Mouse (Mus musculus) limb, embryonic 10.5 days (tissue): ENCODE measurements at regions not wholly inside any gene's neighbourhood (a gene's known extent, or its start where the extent isn't known, plus 50 kb on each side); places are given as distances from the start of the nearest gene placed in this dataset.
A peak's percentile ranks its signal among the peaks of the same experiment; 100 is the strongest.
"Not testable (repeated sequence)": the region's sequence is repeated elsewhere in the genome, so short reads cannot be mapped to it uniquely, and the experiment has no call there.

Source experiments
- DNase-seq: peaks from one replicate; pipeline ENCODE4 v3.0.0-alpha.2; 2017; ENCODE audit warnings: low spot score
- H3K27ac ChIP-seq: fragments of 300-500 bp; sonication (generic); 2 replicates; pipeline ENCODE4 v1.5.1; 2016; ENCODE audit warnings: mild to moderate bottlenecking
- H3K27me3 ChIP-seq: fragments of 300-500 bp; sonication (generic); 2 replicates; pipeline ENCODE4 v1.6.1; 2016; ENCODE audit warnings: low read depth, mild to moderate bottlenecking; ENCODE audit not compliant: poor library complexity, severe bottlenecking
- H3K36me3 ChIP-seq: fragments of 300-500 bp; sonication (generic); 2 replicates; pipeline ENCODE4 v1.6.1; 2016; ENCODE audit warnings: mild to moderate bottlenecking, moderate library complexity
- H3K4me1 ChIP-seq: fragments of 300-500 bp; sonication (generic); 2 replicates; pipeline ENCODE4 v1.6.1; 2016
- H3K4me3 ChIP-seq: fragments of 300-500 bp; sonication (generic); 2 replicates; pipeline ENCODE4 v1.5.1; 2016; ENCODE audit warnings: mild to moderate bottlenecking, moderate library complexity
- H3K9me3 ChIP-seq: fragments of 300-500 bp; sonication (generic); replicated peaks from 2 replicates; pipeline ENCODE4 v1.6.1; 2016; ENCODE audit warnings: mild to moderate bottlenecking
- WGBS: fragments of 180-500 bp; shearing (Covaris S2); methylation state at CpG from one replicate; pipeline ENCODE4 v1.1.7; 2016; 5-methylcytosine and 5-hydroxymethylcytosine counted together

GRCm38 (mm10) chr1:136680173-136680572, 55.5 kb downstream of the Zfp281 start:
- Histone ChIP-seq H3K4me1 (peaks cover 27% of the 10 kb centered on the region), H3K27me3 (no peaks in the 10 kb centered on the region), H3K27ac (no peak overlapping the region), H3K4me3 (no peak overlapping the region), H3K9me3 (no peaks in the 10 kb centered on the region), H3K36me3 (no peaks in the 10 kb centered on the region)
- no peak for DNase-seq
- WGBS: 89% methylated on average over 3 of the region's 3 CpGs

GRCm38 (mm10) chr1:136682311-136682710, 57.6 kb downstream of the Zfp281 start:
- DNase-seq, H3K27ac ChIP-seq, H3K9me3 ChIP-seq, H3K27me3 ChIP-seq, H3K4me3 ChIP-seq, H3K36me3 ChIP-seq: not testable (repeated sequence)
- H3K4me1 ChIP-seq: peaks cover 31% of the 10 kb centered on the region
- 77% methylated on average over 10 of the region's 10 CpGs for WGBS

DNA sequence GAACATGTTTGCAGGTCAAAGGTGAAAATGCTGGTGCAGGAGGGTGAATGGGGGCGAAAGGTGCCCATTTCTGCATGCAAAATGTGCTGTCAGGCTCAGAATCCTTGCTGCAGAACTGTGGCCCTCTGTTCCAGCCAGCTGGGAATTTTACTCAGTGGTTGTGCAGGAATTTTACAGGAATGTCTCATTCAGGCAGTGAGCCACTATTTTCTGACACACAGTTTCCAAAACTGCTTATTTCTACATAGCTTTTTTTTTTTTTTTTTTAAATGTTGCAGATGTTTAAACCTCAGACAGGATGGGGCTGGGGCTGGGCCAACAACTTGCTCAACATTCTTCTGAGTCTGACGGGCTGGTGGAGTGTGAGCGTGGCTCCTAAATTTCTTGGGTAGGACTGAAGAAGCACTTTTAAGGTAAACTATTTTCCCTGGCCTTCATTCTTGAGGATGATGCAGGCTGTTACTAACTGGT, 58.4 kb downstream of the Zfp281 start:
- WGBS: 93% methylated on average over 3 of the region's 3 CpGs
- H3K4me3 ChIP-seq: no peak overlapping the region
- H3K9me3 ChIP-seq: no peaks in the 10 kb centered on the region
- no peaks in the 10 kb centered on the region for H3K36me3 ChIP-seq
- H3K4me1 ChIP-seq: peaks cover 31% of the 10 kb centered on the region
- no peak for DNase-seq
- 0 out of 2 replicates have a peak overlapping the region, but pooled peaks have one; percentile 9 for H3K27ac ChIP-seq
- H3K27me3 ChIP-seq: no peaks in the 10 kb centered on the region

DNA sequence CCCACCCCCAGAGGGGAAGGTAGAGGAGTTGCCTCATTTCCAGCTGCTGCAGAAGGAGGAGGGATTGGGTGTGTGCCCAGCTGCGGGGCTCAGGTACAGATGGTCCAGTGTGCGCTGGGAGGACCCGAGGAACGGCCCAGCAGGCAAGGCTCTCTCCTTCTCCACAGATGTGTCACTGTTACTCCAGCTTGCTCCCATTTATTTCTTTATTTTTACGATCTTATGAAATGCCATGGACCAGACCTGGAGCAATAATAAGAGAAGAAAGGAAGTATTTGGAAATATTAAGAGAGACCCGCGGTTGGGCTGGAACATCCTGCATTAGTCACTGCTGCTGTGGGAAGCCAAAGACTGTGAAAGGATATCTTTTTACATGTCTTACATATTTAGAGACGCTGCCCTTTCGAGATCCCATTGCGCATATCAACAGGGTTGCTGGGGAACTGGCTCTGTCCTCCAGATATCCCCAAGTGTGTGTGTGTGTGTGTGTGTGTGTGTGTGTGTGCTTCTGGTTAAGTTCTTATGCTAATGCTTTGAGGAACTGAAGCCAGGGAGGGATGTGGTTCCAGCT, 58.9 kb downstream of the Zfp281 start:
- peaks cover 31% of the 10 kb centered on the region for H3K4me1 ChIP-seq
- H3K36me3 ChIP-seq: no peaks in the 10 kb centered on the region
- H3K4me3 ChIP-seq: no peak overlapping the region
- no peaks in the 10 kb centered on the region for H3K9me3 ChIP-seq
- no peak for DNase-seq
- no peaks in the 10 kb centered on the region for H3K27me3 ChIP-seq
- 82% methylated on average over 10 of the region's 10 CpGs for WGBS
- H3K27ac ChIP-seq: 0 out of 2 replicates have a peak overlapping the region, but pooled peaks have one; percentile 9

GRCm38 (mm10) chr1:136684481-136684880, 59.8 kb downstream of the Zfp281 start:
- no peak overlapping the region for H3K27ac ChIP-seq
- peaks cover 31% of the 10 kb centered on the region for H3K4me1 ChIP-seq
- no peak for DNase-seq
- WGBS: 80% methylated on average over 5 of the region's 5 CpGs
- no peak overlapping the region for H3K4me3 ChIP-seq
- H3K9me3 ChIP-seq: no peaks in the 10 kb centered on the region
- no peaks in the 10 kb centered on the region for H3K36me3 ChIP-seq
- no peaks in the 10 kb centered on the region for H3K27me3 ChIP-seq

- no peaks in the 10 kb centered on the region for H3K36me3 ChIP-seq
- WGBS: 78% methylated on average over 13 of the region's 13 CpGs
- H3K9me3 ChIP-seq: no peaks in the 10 kb centered on the region
- peaks cover 31% of the 10 kb centered on the region for H3K4me1 ChIP-seq
- no peak for DNase-seq
- no peak overlapping the region; the same call in 1 of the 2 replicates for H3K27ac ChIP-seq
- H3K4me3 ChIP-seq: no peak overlapping the region
- H3K27me3 ChIP-seq: no peaks in the 10 kb centered on the region
Measured at GRCm38 (mm10) chr1:136685191-136686060, 60.7 kb downstream of the Zfp281 start.

- H3K27me3 ChIP-seq: no peaks in the 10 kb centered on the region
- H3K27ac ChIP-seq: no peak overlapping the region
- H3K4me3 ChIP-seq: no peak overlapping the region
- no peak for DNase-seq
- peaks cover 31% of the 10 kb centered on the region for H3K4me1 ChIP-seq
- no peaks in the 10 kb centered on the region for H3K36me3 ChIP-seq
- no peaks in the 10 kb centered on the region for H3K9me3 ChIP-seq
Measured at GRCm38 (mm10) chr1:136686467-136686866, 61.8 kb downstream of the Zfp281 start.

DNA sequence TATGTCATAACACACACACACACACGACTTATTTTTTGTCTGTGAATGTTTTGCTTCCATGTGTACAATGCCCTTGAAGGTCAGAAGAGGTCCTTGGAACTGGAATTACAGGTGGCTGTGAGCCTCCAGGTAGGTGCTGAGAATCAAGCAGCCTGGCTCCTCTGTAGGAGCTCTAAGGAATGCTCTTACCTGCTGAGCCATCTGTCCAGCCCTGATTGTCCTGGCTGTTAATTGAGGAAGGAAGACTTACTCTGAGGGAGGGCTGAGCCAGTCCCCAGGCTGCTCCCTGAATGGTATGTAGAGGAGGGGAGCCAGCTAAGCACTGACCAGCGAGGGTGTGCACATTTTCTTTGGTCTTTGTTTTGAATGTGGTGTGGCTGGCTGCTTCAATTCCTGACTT, 65.4 kb downstream of the Zfp281 start:
- Histone ChIP-seq H3K27me3 (no peaks in the 10 kb centered on the region), H3K36me3 (no peaks in the 10 kb centered on the region), H3K4me1 (peaks cover 21% of the 10 kb centered on the region), H3K4me3 (no peak overlapping the region), H3K27ac (no peak overlapping the region), H3K9me3 (no peaks in the 10 kb centered on the region)
- 37% methylated on average over 2 of the region's 2 CpGs for WGBS
- DNase-seq: no peak

DNA sequence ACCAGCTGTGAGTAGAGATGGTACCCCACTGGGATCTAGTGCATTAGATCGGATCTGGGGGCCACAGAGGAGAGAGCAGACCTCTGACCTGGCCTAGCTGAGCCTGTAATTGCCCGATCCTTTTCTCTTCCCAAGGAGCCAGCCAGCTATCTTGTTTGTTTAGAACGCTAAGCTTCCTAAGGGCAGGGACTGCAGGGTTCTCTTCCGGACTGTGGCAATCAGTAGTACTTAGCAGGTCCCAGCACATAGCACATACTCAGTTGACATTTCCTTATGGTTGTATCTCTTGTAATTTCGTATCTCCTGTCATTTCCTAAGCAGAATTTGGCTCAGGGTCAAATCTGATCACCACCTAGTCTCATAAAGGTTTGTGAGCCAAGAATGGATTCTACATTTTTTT, 68.7 kb downstream of the Zfp281 start:
- Histone ChIP-seq H3K36me3 (no peaks in the 10 kb centered on the region), H3K27ac (no peak overlapping the region), H3K4me1 (peaks cover 36% of the 10 kb centered on the region), H3K27me3 (no peaks in the 10 kb centered on the region), H3K9me3 (no peaks in the 10 kb centered on the region), H3K4me3 (no peak overlapping the region)
- WGBS: 38% methylated on average over 5 of the region's 5 CpGs
- no peak for DNase-seq

GRCm38 (mm10) chr1:136694983-136695382, 70.3 kb downstream of the Zfp281 start:
- no peaks in the 10 kb centered on the region for H3K27me3 ChIP-seq
- WGBS: 21% methylated on average over 7 of the region's 7 CpGs
- no peaks in the 10 kb centered on the region for H3K9me3 ChIP-seq
- peaks cover 43% of the 10 kb centered on the region for H3K4me1 ChIP-seq
- H3K4me3 ChIP-seq: no peak overlapping the region
- no peak overlapping the region for H3K27ac ChIP-seq
- H3K36me3 ChIP-seq: no peaks in the 10 kb centered on the region
- no peak for DNase-seq

- peaks cover 43% of the 10 kb centered on the region for H3K4me1 ChIP-seq
- H3K4me3 ChIP-seq: peak overlapping the region; percentile 37
- no peaks in the 10 kb centered on the region for H3K27me3 ChIP-seq
- no peaks in the 10 kb centered on the region for H3K9me3 ChIP-seq
- WGBS: 11% methylated on average over 19 of the region's 19 CpGs
- H3K36me3 ChIP-seq: no peaks in the 10 kb centered on the region
- peak; percentile 54 for DNase-seq
- H3K27ac ChIP-seq: peak overlapping the region; percentile 75
Measured at GRCm38 (mm10) chr1:136696077-136696641, 71.5 kb downstream of the Zfp281 start.

- WGBS: 19% methylated on average over 9 of the region's 9 CpGs
- Histone ChIP-seq H3K27ac (peak overlapping the region; percentile 7), H3K4me1 (peaks cover 33% of the 10 kb centered on the region), H3K27me3 (no peaks in the 10 kb centered on the region), H3K9me3 (no peaks in the 10 kb centered on the region), H3K36me3 (no peaks in the 10 kb centered on the region), H3K4me3 (no peak overlapping the region)
- DNase-seq: no peak
Measured at GRCm38 (mm10) chr1:136698454-136699152, 73.9 kb downstream of the Zfp281 start.

DNA sequence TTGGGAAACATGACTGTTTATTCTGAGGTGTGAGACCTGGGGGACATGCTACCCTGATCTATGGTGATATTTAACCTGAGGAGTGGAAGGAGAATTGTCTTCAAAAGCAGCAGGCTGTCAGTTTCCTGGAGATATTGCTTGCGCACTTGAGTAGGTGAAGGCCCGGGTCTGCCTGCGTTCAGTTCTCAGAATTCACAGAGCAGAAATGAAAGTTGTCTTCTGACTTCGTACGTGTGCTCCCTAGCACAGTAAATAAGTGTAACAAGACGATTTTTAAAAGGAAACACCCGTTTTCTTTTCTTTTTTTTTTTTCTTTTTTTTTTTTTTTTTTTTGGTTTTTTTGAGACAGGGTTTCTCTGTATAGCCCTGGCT, 74.4 kb downstream of the Zfp281 start:
- H3K27me3 ChIP-seq: no peaks in the 10 kb centered on the region
- H3K9me3 ChIP-seq: no peaks in the 10 kb centered on the region
- no peak overlapping the region for H3K4me3 ChIP-seq
- no peaks in the 10 kb centered on the region for H3K36me3 ChIP-seq
- peaks cover 33% of the 10 kb centered on the region for H3K4me1 ChIP-seq
- DNase-seq: no peak
- WGBS: 81% methylated on average over 7 of the region's 7 CpGs
- H3K27ac ChIP-seq: peak overlapping the region; percentile 7
